Mouse (Mus musculus): ENCODE results near the gene Prnd.
A peak's percentile ranks its signal among the peaks of the same experiment; 100 is the strongest.

Gene Prnd

GRCm38 (mm10) chr2:131950598-131951095, at the start of gene Prnd:
Gene Prnd (plus strand): TSS chr2:131950861.
- no peak for DNase-seq (ENCODE audit: low spot score in 2 of 2)

- DNase-seq (ENCODE audit: low spot score in 2 of 2): no peak
These were observed 48.2 kb upstream of the Prnd start for GRCm38 (mm10) chr2:131902423-131902822.

- peak; percentile 24 to 48 for DNase-seq (ENCODE audit: low spot score in 2 of 2)
These were observed 47.8 kb upstream of the Prnd start for GRCm38 (mm10) chr2:131902867-131903266.

GRCm38 (mm10) chr2:131905025-131905424, 45.6 kb upstream of the Prnd start:
- no peak for DNase-seq (ENCODE audit: low spot score in 2 of 2)

- no peak for DNase-seq (ENCODE audit: low spot score in 2 of 2)
These were observed 44.9 kb upstream of the Prnd start for GRCm38 (mm10) chr2:131905776-131906175.

GRCm38 (mm10) chr2:131906266-131906665, 44.4 kb upstream of the Prnd start:
- DNase-seq (ENCODE audit: low spot score in 2 of 2): no peak

- peak in 1 of 2 experiments; percentile 42 for DNase-seq (ENCODE audit: low spot score in 2 of 2)
These were observed 43.8 kb upstream of the Prnd start for GRCm38 (mm10) chr2:131906846-131907245.

- DNase-seq (ENCODE audit: low spot score in 2 of 2): no peak
These were observed 43.4 kb upstream of the Prnd start for GRCm38 (mm10) chr2:131907311-131907710.

GRCm38 (mm10) chr2:131908351-131908861, 42.3 kb upstream of the Prnd start:
- DNase-seq (ENCODE audit: low spot score in 2 of 2): peak in 1 of 2 experiments; percentile 33

- DNase-seq (ENCODE audit: low spot score in 2 of 2): no peak
These were observed 41.8 kb upstream of the Prnd start for GRCm38 (mm10) chr2:131908906-131909305.

GRCm38 (mm10) chr2:131909683-131910572, 40.7 kb upstream of the Prnd start, which contains the start of the genes Prnp and Prn:
Gene Prnp (plus strand): TSS chr2:131909928.
Gene Prn (plus strand): TSS chr2:131909957.
- DNase-seq (ENCODE audit: low spot score in 2 of 2): peak; percentile 70 to 89

- no peak for DNase-seq (ENCODE audit: low spot score in 2 of 2)
These were observed 39.8 kb upstream of the Prnd start for GRCm38 (mm10) chr2:131910847-131911246.

- no peak for DNase-seq (ENCODE audit: low spot score in 2 of 2)
These were observed 39.3 kb upstream of the Prnd start for GRCm38 (mm10) chr2:131911341-131911740.

GRCm38 (mm10) chr2:131912526-131913258, 38.0 kb upstream of the Prnd start:
- DNase-seq (ENCODE audit: low spot score in 2 of 2): no peak

- no peak for DNase-seq (ENCODE audit: low spot score in 2 of 2)
These were observed 18.3 kb upstream of the Prnd start for GRCm38 (mm10) chr2:131932275-131932902.

GRCm38 (mm10) chr2:131933013-131933412, 17.6 kb upstream of the Prnd start:
- no peak for DNase-seq (ENCODE audit: low spot score in 2 of 2)

- DNase-seq (ENCODE audit: low spot score in 2 of 2): no peak
These were observed 17.1 kb upstream of the Prnd start for GRCm38 (mm10) chr2:131933598-131933997.

GRCm38 (mm10) chr2:131934243-131934642, 16.4 kb upstream of the Prnd start:
- no peak for DNase-seq (ENCODE audit: low spot score in 2 of 2)

GRCm38 (mm10) chr2:131935390-131936105, 15.1 kb upstream of the Prnd start:
- DNase-seq (ENCODE audit: low spot score in 2 of 2): no peak

- no peak for DNase-seq (ENCODE audit: low spot score in 2 of 2)
These were observed 14.3 kb upstream of the Prnd start for GRCm38 (mm10) chr2:131936410-131936809.

All from urinary bladder, postnatal 36 days (tissue).